Mouse (Mus musculus) liver, adult 2 months (tissue): ENCODE measurements around the gene Neurog2.

Experiments used
- CTCF ChIP-seq: fragments of 200-500 bp; IDR thresholded peaks from 2 replicates; pipeline ENCODE4 v1.5.1; 2011; ENCODE audit warnings: low read depth, low read length, control low read depth
- POLR2A ChIP-seq: fragments of 200-500 bp; IDR thresholded peaks from 2 replicates; pipeline ENCODE4 v1.6.1; 2011; ENCODE audit warnings: low read length, control low read depth; ENCODE audit not compliant: insufficient read depth; ENCODE audit errors: extremely low read depth

DNA sequence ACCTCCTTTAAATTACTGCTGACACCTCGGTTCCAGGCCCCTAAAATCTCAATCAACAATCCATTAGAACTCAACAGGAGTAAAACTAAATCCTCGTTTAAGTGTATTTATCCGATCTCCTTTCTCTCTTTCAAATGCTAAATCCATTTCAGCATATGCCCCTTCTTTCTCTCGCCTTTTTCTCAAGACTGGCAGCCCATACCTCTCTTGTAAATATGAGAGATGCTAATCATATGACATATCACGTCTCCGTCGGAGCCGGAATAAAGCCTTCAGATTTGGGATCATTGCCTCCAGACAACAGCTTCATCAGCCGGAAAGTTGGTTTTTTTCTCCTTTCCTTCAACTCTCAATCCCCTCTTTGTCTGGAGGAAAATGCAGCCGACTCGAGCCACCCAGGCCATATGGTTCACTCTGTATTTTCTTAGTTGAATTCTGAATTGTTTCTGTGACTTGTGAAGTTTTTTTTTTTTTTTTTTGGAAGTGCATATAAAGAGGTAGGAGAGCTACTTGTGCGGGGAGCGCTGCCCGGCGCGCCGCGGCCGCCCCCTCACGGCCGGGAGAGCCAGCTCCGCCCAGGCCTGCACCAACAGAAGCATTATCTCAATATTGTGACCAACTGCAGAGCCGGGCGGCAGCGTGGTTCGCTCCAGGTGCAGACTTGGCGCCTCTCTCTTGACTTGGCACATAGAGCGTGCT, 7.1 kb upstream of the Neurog2 start:
- TF ChIP-seq CTCF = no peak
- no peak for TF ChIP-seq POLR2A
